Mouse (Mus musculus) kidney, adult 2 months (tissue): ENCODE results near the gene Cdip1.

Experiments used
- CTCF ChIP-seq: fragments of 200-500 bp; conservative IDR thresholded peaks from 2 replicates; pipeline ENCODE4 v1.5.1; 2011; ENCODE audit warnings: low read depth, mild to moderate bottlenecking, control low read depth, low read length, moderate library complexity, mixed read lengths; ENCODE audit not compliant: insufficient read depth, insufficient read length
- POLR2A ChIP-seq: fragments of 200-500 bp; IDR thresholded peaks from one replicate; pipeline ENCODE4 v1.6.1; 2011; ENCODE audit warnings: low read depth, low read length, control low read depth

DNA sequence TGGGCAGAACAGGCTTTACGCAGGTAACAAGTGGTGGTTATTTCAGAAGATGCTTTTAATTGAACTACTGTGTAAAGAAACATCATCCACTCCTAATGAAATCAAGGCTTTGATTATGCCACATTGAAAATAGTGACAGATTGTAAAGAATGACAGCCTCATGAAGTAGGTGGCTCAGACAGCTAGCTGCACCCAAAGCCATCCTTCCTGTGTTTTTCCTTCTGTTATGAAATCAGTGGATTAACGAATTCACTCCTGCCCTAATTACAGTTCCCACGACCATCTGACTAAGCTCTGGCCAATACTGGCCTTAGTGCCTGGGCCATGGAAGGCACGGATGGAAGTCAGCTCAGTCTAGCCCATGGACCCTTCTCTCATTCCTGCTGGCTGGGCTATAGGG lies 11.2 kb downstream of the Cdip1 start:
- TF ChIP-seq CTCF (no peak), POLR2A (no peak)
